12 mouse cellular contexts compared by ENCODE assay signal in the genomic region with DNA sequence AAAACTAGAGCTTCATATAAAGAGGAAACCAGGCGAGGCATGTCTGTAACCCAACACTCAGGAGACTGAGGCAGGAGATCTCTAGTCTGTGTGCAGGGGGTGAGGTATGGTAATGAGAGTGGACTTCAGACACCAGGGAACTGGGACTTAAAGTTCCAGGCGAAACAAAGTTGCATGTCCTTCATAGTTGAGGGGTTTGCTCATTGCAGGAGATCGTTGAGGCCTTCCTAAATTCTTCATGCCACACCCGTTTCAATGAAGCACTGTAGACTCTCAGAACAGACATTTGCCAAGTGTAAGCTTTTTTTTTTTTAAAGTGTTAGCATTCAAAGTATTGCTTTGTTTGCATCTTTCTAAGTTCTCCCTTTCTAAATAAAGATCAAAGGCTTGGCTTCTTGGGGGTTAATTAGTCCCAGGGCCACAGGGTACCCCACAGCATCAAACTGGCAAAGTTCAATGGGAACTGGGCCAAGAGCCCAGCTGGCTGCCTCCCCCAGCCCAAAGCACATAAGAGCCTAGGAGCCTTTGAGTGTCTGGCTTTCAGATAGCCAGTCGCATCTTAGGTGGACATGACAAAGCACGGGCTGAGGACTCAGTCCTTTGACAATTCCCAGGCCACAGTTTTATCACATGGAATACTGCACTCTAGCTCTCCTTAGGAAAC. TPM values are rescaled to one million over a fixed set of nuclear protein-coding genes. Genes with fewer than 3 reads are reported as not detected.
DNase-seq lines count a peak whose midpoint lies in the region; ATAC-seq lines count a peak whose summit lies in the region.
"Had no signal": no experiment of that assay in that cellular context is flagged by ENCODE, and none has a peak within 500 bp of the region (broad histone marks: within the 10 kb centered on the region; RNA-seq: fewer than 3 reads in every experiment).

No protein-coding gene starts in this region.

- H3K4me1 ChIP-seq in heart, embryonic 10.5 days: peaks cover 45% of the 10 kb centered on the region
- peaks cover 51% of the 10 kb centered on the region for H3K4me1 ChIP-seq in neural tube, embryonic 13.5 days (replicated peaks)
- peaks cover 35% of the 10 kb centered on the region for H3K4me1 ChIP-seq in hindbrain, embryonic 16.5 days (ENCODE audit: control insufficient read depth, insufficient read depth, low read depth, low read length)

- H3K36me3 ChIP-seq in heart, embryonic 10.5 days: no peaks in the 10 kb centered on the region
- no peaks in the 10 kb centered on the region for H3K36me3 ChIP-seq in neural tube, embryonic 13.5 days
- H3K36me3 ChIP-seq in hindbrain, embryonic 16.5 days (ENCODE audit: control insufficient read depth, insufficient read depth, low read length): no peaks in the 10 kb centered on the region

- 0 out of 2 replicates have a peak overlapping the region, but pooled peaks have one; percentile 47 for H3K27ac ChIP-seq in heart, embryonic 10.5 days
- peak overlapping the region; percentile 61 for H3K27ac ChIP-seq in neural tube, embryonic 13.5 days (replicated peaks)
- H3K27ac ChIP-seq in hindbrain, embryonic 16.5 days (ENCODE audit: low read depth, low read length): peak overlapping the region; percentile 2; the same call in 1 of the 2 replicates
- H3K27ac ChIP-seq: macrophage had no signal

- 38% methylated on average over 6 of the region's 6 CpGs for WGBS in heart, embryonic 10.5 days
- 44% methylated on average over 6 of the region's 6 CpGs for WGBS in neural tube, embryonic 13.5 days
- WGBS in hindbrain, embryonic 16.5 days: 35% methylated on average over 6 of the region's 6 CpGs

- no peak for DNase-seq in heart, embryonic 10.5 days (ENCODE audit: low spot score)
- DNase-seq in heart, adult 8-10 months (ENCODE audit: low spot score): no peak
- no peak for DNase-seq in neural tube, embryonic 10.5 days (ENCODE audit: extremely low spot score, low spot score)
- no peak for DNase-seq in liver
- no peak for DNase-seq in right cerebral cortex, postnatal 14 days
- DNase-seq: heart, postnatal 36 days; thymus, postnatal 36 days had no signal

- no peaks in the 10 kb centered on the region for H3K27me3 ChIP-seq in heart, embryonic 10.5 days (ENCODE audit: insufficient read depth, poor library complexity, severe bottlenecking)
- H3K27me3 ChIP-seq in neural tube, embryonic 13.5 days: no peaks in the 10 kb centered on the region
- H3K27me3 ChIP-seq in hindbrain, embryonic 16.5 days (replicated peaks; ENCODE audit: control insufficient read depth, insufficient read depth, low read length): no peaks in the 10 kb centered on the region

- no peak for ATAC-seq in neural tube, embryonic 13.5 days (ENCODE audit: low read depth)
- no peak for ATAC-seq in hindbrain, embryonic 16.5 days
- ATAC-seq in megakaryocyte-erythroid progenitor cell, adult 5-6 weeks (replicated peaks; ENCODE audit: low FRiP score, low TSS enrichment, poor library complexity, severe bottlenecking): no peak

- H3K4me2 ChIP-seq in neural tube, embryonic 13.5 days: no peak overlapping the region
- no peak overlapping the region for H3K4me2 ChIP-seq in hindbrain, embryonic 16.5 days (ENCODE audit: low read length)

- H3K9me3 ChIP-seq in heart, embryonic 10.5 days: no peaks in the 10 kb centered on the region
- no peaks in the 10 kb centered on the region for H3K9me3 ChIP-seq in neural tube, embryonic 13.5 days
- H3K9me3 ChIP-seq in hindbrain, embryonic 16.5 days (ENCODE audit: control insufficient read depth, low read length): no peaks in the 10 kb centered on the region

- no peak overlapping the region for H3K9ac ChIP-seq in neural tube, embryonic 13.5 days
- H3K9ac ChIP-seq in hindbrain, embryonic 16.5 days (ENCODE audit: low read depth, low read length): no peak overlapping the region

- no peak overlapping the region for H3K4me3 ChIP-seq in heart, embryonic 10.5 days
- H3K4me3 ChIP-seq in neural tube, embryonic 13.5 days: no peak overlapping the region
- H3K4me3 ChIP-seq in hindbrain, embryonic 16.5 days (ENCODE audit: low read length): no peak overlapping the region

RNA-seq across cellular contexts. Expression of a gene that starts 1.7 kb away (rescaled TPM):
- polyA plus RNA-seq in heart, embryonic 10.5 days (2016; fragmentation: Nextera tagmentation; extraction: Ambion mirVana): 22.8 and 29.6 TPM in 2 replicates
- total RNA-seq in heart, adult 8-10 months (2022): 1 to 10 TPM; 4.6 to 6.4 (median 5.7) TPM
- 25.8 and 26.1 TPM in 2 replicates for polyA plus RNA-seq in neural tube, embryonic 13.5 days (2015; fragmentation: Nextera tagmentation; extraction: Ambion mirVana)
- 12.8 and 17.6 TPM in 2 replicates for polyA plus RNA-seq in hindbrain, embryonic 16.5 days (2015; fragmentation: Nextera tagmentation; extraction: Ambion mirVana)
- not detected in 2 replicates for total RNA-seq in megakaryocyte-erythroid progenitor cell, adult 5-6 weeks (2014; fragmentation: Nextera tagmentation)
- not detected in 2 replicates for total RNA-seq in megakaryocyte-erythroid progenitor cell, adult 5-6 weeks (2017)

RNA-seq across cellular contexts. Expression of a gene that starts 14.3 kb away (rescaled TPM):
- polyA plus RNA-seq in heart, embryonic 10.5 days (2016; fragmentation: Nextera tagmentation; extraction: Ambion mirVana): 16.5 and 16.8 TPM in 2 replicates
- total RNA-seq in heart, adult 8-10 months (2022): 10 to 100 TPM in 3 of 4 experiments, 1 to 10 TPM in 1; 9.4 to 15.7 (median 13.7) TPM
- 39.5 and 41.7 TPM in 2 replicates for polyA plus RNA-seq in neural tube, embryonic 13.5 days (2015; fragmentation: Nextera tagmentation; extraction: Ambion mirVana)
- 42.6 and 47.9 TPM in 2 replicates for polyA plus RNA-seq in hindbrain, embryonic 16.5 days (2015; fragmentation: Nextera tagmentation; extraction: Ambion mirVana)
- 12.0 and 39.5 TPM in 2 replicates for total RNA-seq in megakaryocyte-erythroid progenitor cell, adult 5-6 weeks (2014; fragmentation: Nextera tagmentation)
- 7.6 and 11.8 TPM in 2 replicates for total RNA-seq in megakaryocyte-erythroid progenitor cell, adult 5-6 weeks (2017)

RNA-seq across cellular contexts. Expression of a gene that starts 26.1 kb away (rescaled TPM):
- polyA plus RNA-seq in heart, embryonic 10.5 days (2016; fragmentation: Nextera tagmentation; extraction: Ambion mirVana): 1.5 TPM in 1 of 2 replicates, not detected in the other
- total RNA-seq in heart, adult 8-10 months (2022): not detected
- polyA plus RNA-seq in neural tube, embryonic 13.5 days (2015; fragmentation: Nextera tagmentation; extraction: Ambion mirVana): not detected in 2 replicates
- polyA plus RNA-seq in hindbrain, embryonic 16.5 days (2015; fragmentation: Nextera tagmentation; extraction: Ambion mirVana): 1.6 and 1.9 TPM in 2 replicates
- 0.96 and 2.5 TPM in 2 replicates for total RNA-seq in megakaryocyte-erythroid progenitor cell, adult 5-6 weeks (2014; fragmentation: Nextera tagmentation)
- not detected in 2 replicates for total RNA-seq in megakaryocyte-erythroid progenitor cell, adult 5-6 weeks (2017)
- polyA plus RNA-seq: kidney, embryonic 14.5 days; macrophage had no signal

RNA-seq across cellular contexts. Expression of a gene that starts 33.0 kb away (rescaled TPM):
- 404 and 515 TPM in 2 replicates for polyA plus RNA-seq in heart, embryonic 10.5 days (2016; fragmentation: Nextera tagmentation; extraction: Ambion mirVana)
- 100 to 1,000 TPM; 683 to 751 (median 738) TPM for total RNA-seq in heart, adult 8-10 months (2022)
- 393 and 454 TPM in 2 replicates for polyA plus RNA-seq in neural tube, embryonic 13.5 days (2015; fragmentation: Nextera tagmentation; extraction: Ambion mirVana)
- 482 and 563 TPM in 2 replicates for polyA plus RNA-seq in hindbrain, embryonic 16.5 days (2015; fragmentation: Nextera tagmentation; extraction: Ambion mirVana)
- 159 and 176 TPM in 2 replicates for total RNA-seq in megakaryocyte-erythroid progenitor cell, adult 5-6 weeks (2014; fragmentation: Nextera tagmentation)
- total RNA-seq in megakaryocyte-erythroid progenitor cell, adult 5-6 weeks (2017): 65.9 and 71.6 TPM in 2 replicates

Comparison
In these comparisons a context has a peak if more than half of its experiments do, and no peak if none do; other contexts are left out.
1. H3K27ac ChIP-seq: peak in every context shown above with its lines; median percentile 61 in neural tube, embryonic 13.5 days; 47 in heart, embryonic 10.5 days; 2 in hindbrain, embryonic 16.5 days.